Mouse (Mus musculus) limb, embryonic 14.5 days (tissue): ENCODE measurements around the gene Mfap3. TPM values are rescaled to one million over a fixed set of nuclear protein-coding genes. Genes with fewer than 3 reads are reported as not detected.
"Not testable (repeated sequence)": the region's sequence is repeated elsewhere in the genome, so short reads cannot be mapped to it uniquely, and the experiment has no call there.

Experiments used
- ATAC-seq: fragments of 200-750 bp; cut with Nextera tagmentation; 2 replicates; pipeline ENCODE4 v1.8.0; 2017; ENCODE audit warnings: low read depth, moderate number of reproducible peaks, moderate TSS enrichment; ENCODE audit not compliant: low FRiP score
- DNase-seq: peaks from one replicate; pipeline ENCODE4 v3.0.0-alpha.2; 2015; ENCODE audit warnings: low spot score
- H3K27ac ChIP-seq: fragments of 300-500 bp; sonication (generic); replicated peaks from 2 replicates; pipeline ENCODE4 v1.5.1; 2014; ENCODE audit warnings: low read depth, mild to moderate bottlenecking, low read length, moderate library complexity, mixed read lengths
- H3K27me3 ChIP-seq: fragments of 300-500 bp; sonication (generic); 2 replicates; pipeline ENCODE4 v1.6.1; 2014; ENCODE audit warnings: low read length, mixed read lengths; ENCODE audit not compliant: control insufficient read depth, insufficient read depth
- H3K36me3 ChIP-seq: fragments of 300-500 bp; sonication (generic); 2 replicates; pipeline ENCODE4 v1.6.1; 2014; ENCODE audit warnings: mild to moderate bottlenecking, low read length, moderate library complexity, mixed read lengths; ENCODE audit not compliant: control insufficient read depth, insufficient read depth
- H3K4me1 ChIP-seq: fragments of 300-500 bp; sonication (generic); 2 replicates; pipeline ENCODE4 v1.6.1; 2014; ENCODE audit warnings: antibody characterized with exemption, low read length, mixed read lengths; ENCODE audit not compliant: control insufficient read depth, insufficient read depth
- H3K4me2 ChIP-seq: fragments of 300-500 bp; sonication (generic); replicated peaks from 2 replicates; pipeline ENCODE4 v1.6.1; 2014; ENCODE audit warnings: low read depth, mild to moderate bottlenecking, low read length, moderate library complexity; ENCODE audit not compliant: severe bottlenecking
- H3K4me3 ChIP-seq: fragments of 300-500 bp; sonication (generic); replicated peaks from 2 replicates; pipeline ENCODE4 v1.5.1; 2014; ENCODE audit warnings: low read length
- H3K9ac ChIP-seq: fragments of 300-500 bp; sonication (generic); 2 replicates; pipeline ENCODE4 v1.6.1; 2014; ENCODE audit warnings: mild to moderate bottlenecking, low read depth, low read length, moderate library complexity; ENCODE audit not compliant: severe bottlenecking
- H3K9me3 ChIP-seq: fragments of 300-500 bp; sonication (generic); 2 replicates; pipeline ENCODE4 v1.6.1; 2016; ENCODE audit warnings: low read length; ENCODE audit not compliant: control insufficient read depth
- POLR2A ChIP-seq: fragments of 200-500 bp; IDR thresholded peaks from 2 replicates; pipeline ENCODE4 v1.8.0; 2012; ENCODE audit warnings: inconsistent platforms, mild to moderate bottlenecking, moderate library complexity, borderline replicate concordance; ENCODE audit not compliant: insufficient read depth, insufficient read length; ENCODE audit errors: extremely low read depth
- WGBS: fragments of 180-500 bp; shearing (Covaris S2); extraction: QIAGEN DNeasy Blood & Tissue Kit; methylation state at CpG from one replicate; pipeline ENCODE4 v1.1.7; 2014; 5-methylcytosine and 5-hydroxymethylcytosine counted together
- polyA plus RNA-seq, 2 experiments: library from polyadenylated mRNA; depleted of rRNA in 1 of 2; stranded (reverse) in 1 of 2; unstranded in 1 of 2; fragments of >200 nt; fragmentation: Nextera tagmentation in 1 of 2; extraction: Ambion mirVana in 1 of 2; gene quantifications; 2 replicates each; pipeline versions ENCODE4 v1.2.1 to v1.2.3; 2012 to 2014

Gene Mfap3
- polyA plus RNA-seq, 2 experiments, result 26.0 to 46.5 TPM

DNA sequence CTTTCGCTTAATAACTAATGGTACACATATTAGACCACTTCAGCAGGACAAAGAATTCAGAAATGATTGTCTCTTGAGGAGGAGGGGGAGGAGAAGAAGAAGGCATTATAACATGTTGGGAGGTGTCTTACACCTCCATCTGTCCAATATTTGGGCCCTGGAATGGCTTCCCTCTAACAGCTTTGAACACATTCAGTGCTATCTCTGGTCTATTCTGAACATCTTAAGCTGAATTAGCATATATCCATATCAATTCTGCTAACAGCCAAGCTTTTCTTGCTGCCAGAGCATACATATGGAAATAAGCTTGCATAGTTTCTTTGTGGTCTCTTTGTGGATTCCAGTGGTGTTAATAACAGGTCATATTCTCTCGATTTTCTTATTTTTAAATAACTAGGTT is 22.2 kb downstream of the Mfap3 start:
- H3K4me1 ChIP-seq, result no peaks in the 10 kb centered on the region
- no peak for TF ChIP-seq POLR2A
- H3K9ac ChIP-seq, result no peak overlapping the region
- 84% methylated on average over 2 of the region's 2 CpGs for WGBS
- H3K4me2 ChIP-seq, result no peak overlapping the region
- H3K9me3 ChIP-seq, result no peaks in the 10 kb centered on the region
- H3K4me3 ChIP-seq, result no peak overlapping the region
- DNase-seq (no peak), ATAC-seq (no peak)
- H3K36me3 ChIP-seq, result no peaks in the 10 kb centered on the region
- H3K27ac ChIP-seq, result no peak overlapping the region
- H3K27me3 ChIP-seq, result no peaks in the 10 kb centered on the region

DNA sequence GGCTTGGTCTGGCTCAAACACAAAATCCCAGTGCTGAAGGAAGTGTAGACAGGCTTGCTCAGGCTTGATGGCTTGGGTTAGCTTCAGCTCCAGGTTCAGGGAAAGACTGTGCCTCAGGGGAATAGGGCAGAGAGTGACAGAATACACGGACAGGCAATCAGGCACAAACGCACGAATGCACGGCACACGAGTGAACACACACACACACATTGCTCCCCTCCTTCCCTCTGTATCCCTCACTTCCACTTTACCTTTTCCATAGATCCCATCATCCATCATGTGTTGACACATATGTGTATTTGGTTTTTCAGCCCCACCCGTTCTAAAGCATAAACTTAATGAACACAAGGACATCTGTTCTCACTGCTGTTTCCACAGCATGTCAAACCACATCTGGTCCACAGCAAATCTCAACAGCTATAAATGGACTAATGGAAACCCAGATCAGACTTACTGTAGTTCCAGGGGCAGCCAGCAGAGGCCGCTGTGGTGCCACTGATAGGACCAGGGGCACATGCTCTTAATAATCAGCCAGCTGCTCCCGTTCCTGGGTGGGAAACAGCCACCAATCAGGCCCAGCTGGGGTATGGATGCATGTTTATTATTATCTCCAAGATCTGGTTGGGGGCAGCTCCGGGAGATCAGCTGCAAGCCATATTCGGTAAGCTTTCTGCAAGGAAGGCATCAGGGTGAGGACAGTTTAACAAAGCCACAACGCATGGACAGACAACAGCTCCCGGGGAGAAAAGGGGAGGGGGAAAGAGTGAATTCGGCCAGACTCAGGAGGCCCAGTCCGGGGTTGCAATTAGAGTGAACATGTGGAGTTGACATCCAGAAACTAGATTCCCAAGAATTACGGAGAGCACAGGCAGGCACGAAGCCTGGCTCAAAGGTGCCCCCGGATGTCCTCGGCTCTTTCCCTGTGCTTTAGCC is 30.4 kb downstream of the Mfap3 start:
- Histone ChIP-seq H3K4me3 (peak overlapping the region; percentile 4; the same call in 1 of the 2 replicates), H3K27ac (no peak overlapping the region), H3K27me3 (no peaks in the 10 kb centered on the region), H3K4me1 (peaks cover 9% of the 10 kb centered on the region; the same call in 1 of the 2 replicates), H3K4me2 (peak overlapping the region; percentile 37), H3K9ac (no peak overlapping the region), H3K9me3 (no peaks in the 10 kb centered on the region), H3K36me3 (no peaks in the 10 kb centered on the region)
- ATAC-seq (peak; percentile 78), DNase-seq (peak; percentile 96)
- no peak for TF ChIP-seq POLR2A
- WGBS, result 22% methylated on average over 18 of the region's 18 CpGs

DNA sequence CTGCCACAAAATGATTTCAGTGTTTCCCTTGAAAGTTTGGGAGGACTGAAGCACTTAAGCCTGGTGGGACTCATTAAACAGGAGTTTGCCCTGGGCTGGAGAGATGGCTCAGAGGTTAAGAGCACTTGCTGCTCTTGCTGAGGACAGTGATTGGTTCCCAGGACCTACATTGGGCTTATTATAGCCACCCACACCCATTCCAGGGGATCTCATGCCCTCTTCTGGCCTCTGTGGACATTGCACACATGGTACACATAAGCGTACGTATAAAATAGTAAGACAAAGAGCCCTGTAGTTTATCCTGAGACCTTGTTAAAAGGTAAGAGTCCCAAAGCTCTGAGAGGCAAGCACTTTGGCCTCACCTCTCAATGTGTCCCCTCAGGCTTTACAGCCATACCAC is 31.8 kb downstream of the Mfap3 start:
- H3K9me3 ChIP-seq, result no peaks in the 10 kb centered on the region
- no peaks in the 10 kb centered on the region for H3K27me3 ChIP-seq
- no peaks in the 10 kb centered on the region for H3K36me3 ChIP-seq
- H3K4me1 ChIP-seq, result peaks cover 9% of the 10 kb centered on the region; the same call in 1 of the 2 replicates
- H3K9ac ChIP-seq, result no peak overlapping the region
- ATAC-seq (no peak), DNase-seq (no peak)
- H3K4me2 ChIP-seq, result no peak overlapping the region
- H3K4me3 ChIP-seq, result no peak overlapping the region
- no peak overlapping the region for H3K27ac ChIP-seq
- no peak for TF ChIP-seq POLR2A
- WGBS, result 89% methylated on average over 2 of the region's 2 CpGs

DNA sequence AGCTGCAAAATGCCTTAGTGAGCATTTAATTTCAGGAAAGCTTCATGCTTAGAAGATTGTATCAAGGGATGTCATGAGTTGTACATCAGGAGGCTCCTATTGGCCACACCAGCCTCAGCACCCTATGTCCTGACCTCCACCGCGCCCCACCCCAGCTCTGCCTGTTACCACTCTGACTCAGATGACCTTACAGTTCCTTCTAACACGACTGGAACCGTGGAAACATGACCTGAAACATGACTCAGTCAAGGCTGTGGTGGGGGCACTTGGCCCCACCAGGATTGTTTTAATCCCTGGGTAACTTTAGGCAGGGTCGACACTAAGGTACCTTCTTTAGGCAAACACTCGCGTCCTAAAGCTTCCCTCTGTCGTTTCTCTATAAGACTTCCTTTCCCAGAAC is 32.6 kb downstream of the Mfap3 start:
- Histone ChIP-seq H3K27ac (no peak overlapping the region), H3K4me2 (no peak overlapping the region), H3K27me3 (no peaks in the 10 kb centered on the region), H3K9me3 (no peaks in the 10 kb centered on the region), H3K36me3 (no peaks in the 10 kb centered on the region), H3K9ac (no peak overlapping the region), H3K4me3 (no peak overlapping the region), H3K4me1 (peaks cover 9% of the 10 kb centered on the region; the same call in 1 of the 2 replicates)
- TF ChIP-seq POLR2A, result no peak
- no peak for DNase-seq
- no peak for ATAC-seq
- 89% methylated on average over 8 of the region's 8 CpGs for WGBS

DNA sequence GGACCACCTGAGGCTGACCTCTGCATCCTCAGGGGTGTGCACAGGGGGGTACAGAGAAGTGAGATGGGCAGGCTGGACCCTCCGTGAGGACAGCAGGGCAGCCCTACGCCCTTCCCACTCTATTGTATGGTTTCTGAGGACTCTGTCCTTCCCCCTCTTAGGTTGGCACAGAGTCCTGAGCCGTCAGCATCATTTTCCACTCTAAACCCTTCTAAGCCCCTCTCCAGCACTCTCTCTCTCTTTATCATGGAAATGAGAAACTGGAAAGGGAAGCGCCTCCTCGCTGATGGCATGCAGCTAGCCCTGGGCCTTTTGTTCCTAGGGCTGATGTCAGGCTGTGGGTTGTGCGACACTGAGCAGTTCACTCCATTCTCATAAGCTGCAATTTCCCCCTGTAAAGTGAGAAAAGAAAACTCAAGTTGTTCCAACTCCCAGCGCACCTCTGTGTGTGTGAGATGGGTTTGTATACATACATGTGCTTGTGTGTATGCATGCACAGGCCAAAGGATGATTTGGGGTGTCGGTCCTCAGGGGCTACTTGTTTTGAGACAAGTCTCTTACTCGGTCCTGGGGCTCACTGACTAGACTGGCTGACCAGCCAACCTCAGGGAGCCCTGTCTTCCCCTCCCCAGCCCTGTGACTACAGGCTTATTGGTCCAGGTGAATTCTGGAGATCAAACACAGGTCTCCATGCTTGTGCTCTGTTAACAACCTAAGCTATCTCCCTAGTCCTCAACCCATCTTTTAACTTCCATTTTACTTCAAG is 34.7 kb downstream of the Mfap3 start:
- no peak for DNase-seq
- WGBS, result 68% methylated on average over 9 of the region's 9 CpGs
- Histone ChIP-seq H3K27me3 (no peaks in the 10 kb centered on the region), H3K9ac (no peak overlapping the region), H3K9me3 (no peaks in the 10 kb centered on the region), H3K36me3 (no peaks in the 10 kb centered on the region), H3K4me1 (peaks cover 8% of the 10 kb centered on the region; the same call in 1 of the 2 replicates), H3K4me2 (no peak overlapping the region), H3K27ac (no peak overlapping the region), H3K4me3 (no peak overlapping the region)
- no peak for ATAC-seq
- no peak for TF ChIP-seq POLR2A

DNA sequence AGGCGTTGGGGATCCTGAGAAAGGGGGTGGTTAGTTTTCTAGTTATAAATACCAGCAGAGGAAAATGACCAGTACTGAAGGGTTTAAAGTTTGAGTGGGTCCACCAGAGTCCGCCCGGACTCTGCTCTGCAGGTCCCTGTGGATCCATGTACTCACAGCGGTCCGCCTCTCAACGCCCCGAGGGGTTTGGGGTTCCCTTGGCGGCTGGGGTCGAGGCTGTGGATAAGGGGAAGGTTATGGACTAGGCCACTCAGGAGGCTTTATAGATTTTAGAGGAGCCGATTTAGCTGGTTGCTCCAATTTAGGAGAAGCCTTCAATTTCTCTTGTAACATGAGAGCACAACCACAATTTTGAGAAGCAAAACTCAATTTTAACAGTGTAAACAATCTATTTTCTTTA is 39.5 kb downstream of the Mfap3 start:
- WGBS, result 79% methylated on average over 9 of the region's 10 CpGs
- DNase-seq, H3K4me1 ChIP-seq: not testable (repeated sequence)

More for the DNA sequence above, 39.5 kb downstream of the Mfap3 start:
- H3K9me3 ChIP-seq, H3K9ac ChIP-seq, ATAC-seq, H3K27me3 ChIP-seq, H3K36me3 ChIP-seq, H3K4me3 ChIP-seq, H3K27ac ChIP-seq, H3K4me2 ChIP-seq: not testable (repeated sequence)
